Mouse (Mus musculus) frontal cortex, postnatal 25 days (tissue): Measurements from ENCODE around the gene Sugt1.
A peak's percentile ranks its signal among the peaks of the same experiment; 100 is the strongest.

Source experiments
- DNase-seq, 2 experiments: peaks; one replicate each; pipeline ENCODE4 v3.0.0; 2022; ENCODE audit warnings: low spot score in 2 of 2

Gene Sugt1

DNA sequence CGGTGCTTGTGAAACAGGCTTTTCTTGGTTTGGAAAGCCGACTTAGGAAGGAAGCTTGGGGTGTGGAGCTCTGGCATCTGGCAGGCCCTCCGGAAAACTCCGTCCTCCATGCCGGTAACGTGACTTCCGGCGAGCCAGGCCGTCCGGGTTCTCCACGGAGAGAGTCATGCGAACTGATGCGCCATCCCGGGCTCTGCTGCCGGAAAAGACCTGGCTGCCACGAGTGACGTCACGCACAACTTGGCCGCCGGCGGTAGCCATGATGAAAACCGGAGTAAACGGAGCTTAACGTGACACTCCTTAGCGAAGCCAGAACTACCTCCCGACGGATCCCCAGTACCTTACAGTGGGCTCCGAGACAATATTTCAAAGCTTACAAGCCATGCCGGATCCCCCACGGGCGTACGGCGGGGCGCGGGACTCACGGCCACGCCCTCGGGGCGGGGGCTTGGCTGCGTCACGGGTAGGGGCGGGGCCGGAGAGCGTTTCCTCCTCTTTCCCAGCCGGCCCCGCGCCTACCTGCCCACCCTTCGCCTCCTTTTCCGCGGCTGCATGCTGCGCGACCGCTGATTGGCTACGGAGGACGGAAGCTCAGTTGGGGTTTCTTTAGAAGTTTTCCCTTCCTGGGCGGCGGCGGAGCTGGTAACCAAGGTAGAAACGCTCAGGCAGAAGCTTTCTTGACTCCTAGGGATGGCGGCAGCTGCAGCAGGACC, at the start of gene Sugt1:
Sugt1 (plus strand) TSS at position 553 of the 713 bp plus-strand sequence.
- DNase-seq = peak; percentile 93 to 96

DNA sequence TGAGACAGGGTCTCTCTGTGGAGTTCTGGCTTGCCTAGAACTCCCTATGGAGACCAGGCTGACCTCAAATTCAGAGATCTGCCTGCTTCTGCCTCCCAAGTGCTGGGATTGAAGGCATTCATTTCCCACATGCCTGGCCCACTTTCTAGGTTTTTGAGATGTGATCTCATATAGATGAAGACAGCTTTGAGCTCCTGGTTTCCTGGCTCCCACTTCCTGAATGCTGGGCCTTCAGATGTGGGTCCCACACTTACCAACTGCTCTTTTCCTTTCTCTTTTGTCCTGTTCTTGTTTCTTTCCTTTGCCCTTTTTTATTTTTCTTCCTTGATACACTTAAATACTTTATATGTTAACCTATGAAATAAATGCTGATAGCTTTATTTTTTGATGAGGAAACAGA, 49.6 kb upstream of the Sugt1 start:
- DNase-seq = no peak

DNA sequence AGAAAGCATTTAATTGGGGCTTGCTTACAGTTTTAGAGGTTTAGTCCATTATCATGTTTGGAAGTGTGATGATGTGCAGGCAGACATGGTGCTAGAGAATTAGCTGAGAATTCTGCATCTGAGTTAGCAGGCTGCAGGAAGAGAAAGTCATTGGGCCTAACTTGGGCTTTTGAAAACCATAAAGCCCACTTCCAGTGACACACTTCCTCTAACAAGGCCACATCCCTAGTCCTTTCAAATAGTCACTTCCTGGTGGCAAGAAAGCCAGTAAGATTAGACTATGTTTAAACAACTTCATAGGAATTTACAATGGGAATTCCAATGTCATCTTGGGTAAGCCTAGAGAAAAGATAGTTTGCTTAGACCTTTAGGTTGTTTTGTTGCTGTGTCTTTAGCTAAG, 45.9 kb upstream of the Sugt1 start:
- DNase-seq = no peak

DNA sequence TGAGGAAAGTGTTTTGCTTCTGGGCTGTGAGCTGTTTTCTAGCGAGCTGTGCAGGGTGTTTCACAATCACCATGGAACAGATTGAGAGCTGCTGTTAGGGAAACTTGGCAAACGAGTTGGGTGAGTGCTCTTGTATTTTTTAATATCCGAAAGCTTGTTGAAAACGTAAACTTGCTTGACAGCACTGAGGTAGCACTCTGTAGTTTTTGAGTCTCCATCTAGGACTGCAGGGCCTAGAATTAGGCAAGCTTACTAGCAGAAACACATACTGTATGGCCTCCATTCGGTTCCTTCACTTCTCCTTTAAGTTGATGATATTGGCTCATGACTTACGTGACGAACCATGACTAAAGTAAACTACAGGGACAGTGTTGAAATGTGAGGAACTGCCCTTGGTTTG, 38.1 kb upstream of the Sugt1 start:
- DNase-seq = no peak

DNA sequence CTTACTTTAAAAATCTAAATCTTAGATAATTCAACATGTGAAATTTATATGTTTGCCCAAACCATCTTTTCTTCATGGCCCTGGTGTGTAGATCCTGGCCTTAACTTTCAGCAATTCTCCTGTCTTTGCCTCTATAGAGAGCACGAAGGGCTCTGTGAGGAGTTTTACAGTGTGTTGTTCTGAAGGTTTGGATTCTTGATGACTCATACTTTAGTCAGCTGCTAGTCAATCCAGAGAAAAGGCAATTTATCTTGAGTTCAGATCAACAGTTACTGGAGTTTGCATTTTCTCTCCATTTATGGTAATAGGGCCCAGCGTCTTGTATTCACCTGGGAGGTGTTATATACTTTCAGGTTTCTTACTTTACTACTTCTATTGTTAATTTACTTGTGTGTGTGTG, 35.6 kb upstream of the Sugt1 start:
- DNase-seq = no peak

DNA sequence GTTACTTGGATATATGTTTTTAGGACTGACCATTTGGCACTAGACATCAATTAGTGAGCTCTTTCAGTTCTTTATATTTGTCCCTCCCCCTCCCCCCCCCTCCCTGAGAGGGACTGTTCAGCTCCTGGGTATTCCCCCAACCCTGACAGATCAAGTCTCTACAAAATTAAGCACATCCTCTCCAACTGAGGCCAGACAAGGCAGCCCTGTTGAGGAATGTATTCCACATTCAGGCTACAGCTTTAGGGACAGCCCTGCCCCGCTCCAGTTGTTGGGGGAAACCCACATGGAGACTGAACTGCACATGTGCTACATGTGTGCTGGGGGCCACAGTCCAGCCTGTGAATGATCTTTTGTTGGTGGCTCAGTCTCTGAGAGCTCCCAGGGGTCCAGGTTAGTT, 34.6 kb upstream of the Sugt1 start:
- DNase-seq = no peak

DNA sequence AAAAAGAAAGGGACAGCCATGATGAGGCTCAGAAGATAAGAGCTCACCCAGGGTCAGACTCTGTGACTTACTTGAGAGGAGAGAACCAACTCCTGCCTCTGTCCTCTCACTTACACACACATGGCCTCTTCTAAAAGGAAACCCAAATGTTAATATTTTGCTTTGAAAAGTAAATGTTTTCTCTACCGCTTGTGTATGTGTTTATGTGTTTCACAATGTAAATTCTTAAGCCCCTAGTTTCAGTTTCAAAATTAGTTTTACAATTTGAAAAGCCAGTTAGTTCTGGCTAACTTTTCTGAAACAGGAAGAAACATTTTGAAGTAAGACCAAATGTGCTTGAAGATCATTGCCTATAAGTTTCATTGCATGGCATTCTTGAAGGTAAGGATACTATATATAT, 29.7 kb upstream of the Sugt1 start:
- DNase-seq = no peak

DNA sequence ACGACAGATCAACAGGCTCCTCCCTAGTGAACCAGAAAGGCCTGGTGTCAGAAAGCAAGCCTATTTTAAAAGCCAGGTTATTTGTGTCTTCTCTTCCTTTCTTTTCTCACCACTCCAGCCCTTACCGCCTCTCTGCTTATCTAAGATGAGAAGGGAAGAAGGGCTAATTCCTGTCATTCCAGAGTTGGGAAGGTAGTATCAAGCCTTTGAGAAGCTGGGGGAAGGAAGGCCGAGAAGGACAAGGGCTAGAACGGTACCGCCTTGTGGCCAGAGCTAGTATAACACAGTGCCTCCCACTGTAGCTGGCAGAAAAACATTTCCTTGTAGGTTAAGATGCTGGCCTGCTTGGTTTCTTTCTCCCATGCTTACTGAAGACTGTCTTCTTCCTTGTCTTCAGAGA, 24.7 kb upstream of the Sugt1 start:
- DNase-seq = peak in 1 of 2 experiments; percentile 13

DNA sequence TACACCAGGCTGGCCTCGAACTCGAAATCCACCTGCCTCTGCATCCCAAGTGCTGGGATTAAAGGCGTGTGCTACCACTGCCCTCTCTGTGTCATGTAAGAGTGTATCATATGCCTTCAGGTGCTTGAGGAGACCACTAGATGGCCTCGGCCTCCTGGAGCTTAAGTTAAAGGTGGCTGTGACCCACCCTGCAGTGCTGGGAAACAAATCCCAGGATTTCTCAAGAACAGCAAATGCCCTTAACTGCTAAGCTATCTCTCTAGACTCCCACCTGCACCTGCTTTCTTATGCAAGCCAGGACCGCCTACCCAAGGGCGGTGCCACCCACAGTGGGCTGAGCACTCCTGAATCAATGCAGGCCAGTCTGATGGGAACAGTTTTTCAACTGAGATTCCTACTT, 22.7 kb upstream of the Sugt1 start:
- DNase-seq = no peak

DNA sequence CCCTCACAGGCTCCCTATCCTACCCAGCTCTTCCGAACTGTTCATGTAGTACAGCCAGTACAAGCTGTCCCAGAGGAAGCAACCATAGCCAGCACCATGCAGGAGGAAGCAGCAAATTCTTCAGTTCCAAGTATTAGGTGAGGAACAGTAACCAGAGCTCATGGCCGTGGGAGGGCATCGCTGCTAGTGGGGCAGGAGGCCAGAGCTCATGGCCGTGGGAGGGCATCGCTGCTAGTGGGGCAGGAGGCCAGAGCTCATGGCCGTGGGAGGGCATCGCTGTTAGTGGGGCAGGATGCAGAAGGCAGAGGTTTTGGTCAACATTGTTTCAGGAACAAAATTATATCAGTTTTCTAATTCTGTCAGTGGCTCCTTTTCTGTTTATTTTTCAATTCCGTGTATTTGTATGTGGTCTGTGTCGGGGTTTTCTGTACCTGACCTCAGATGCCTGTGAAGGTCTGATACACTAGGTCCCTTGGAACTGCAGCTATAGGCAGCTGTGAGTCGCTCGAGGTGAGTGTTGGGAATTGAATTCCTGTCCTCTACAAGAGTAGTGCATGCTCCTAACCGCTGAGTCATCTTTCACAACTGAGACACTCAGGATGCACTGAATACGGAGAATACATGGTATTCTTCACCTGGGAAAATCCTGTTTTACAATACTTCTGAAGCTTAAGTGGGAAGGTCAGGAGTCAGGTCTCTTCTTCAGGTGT, 13.9 kb upstream of the Sugt1 start:
- no peak for DNase-seq

DNA sequence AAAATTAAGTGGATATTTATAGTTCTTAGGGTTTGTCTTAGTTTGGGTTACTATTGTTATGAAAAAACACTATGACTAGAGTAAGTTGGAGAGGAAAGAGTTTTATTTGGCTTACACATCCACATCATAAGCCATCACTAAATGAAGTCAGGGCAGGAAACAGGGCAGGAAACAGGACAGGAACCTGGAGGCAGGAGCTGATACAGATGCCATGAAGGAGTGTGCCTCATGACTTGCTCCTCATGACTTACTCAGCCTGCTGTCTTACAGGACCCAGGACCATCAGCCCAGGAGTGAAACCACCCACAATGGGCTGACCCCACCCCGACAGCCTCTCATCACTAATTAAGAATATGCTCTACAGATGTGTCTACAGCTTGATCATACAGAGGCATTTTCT, 13.1 kb upstream of the Sugt1 start:
- DNase-seq = no peak

DNA sequence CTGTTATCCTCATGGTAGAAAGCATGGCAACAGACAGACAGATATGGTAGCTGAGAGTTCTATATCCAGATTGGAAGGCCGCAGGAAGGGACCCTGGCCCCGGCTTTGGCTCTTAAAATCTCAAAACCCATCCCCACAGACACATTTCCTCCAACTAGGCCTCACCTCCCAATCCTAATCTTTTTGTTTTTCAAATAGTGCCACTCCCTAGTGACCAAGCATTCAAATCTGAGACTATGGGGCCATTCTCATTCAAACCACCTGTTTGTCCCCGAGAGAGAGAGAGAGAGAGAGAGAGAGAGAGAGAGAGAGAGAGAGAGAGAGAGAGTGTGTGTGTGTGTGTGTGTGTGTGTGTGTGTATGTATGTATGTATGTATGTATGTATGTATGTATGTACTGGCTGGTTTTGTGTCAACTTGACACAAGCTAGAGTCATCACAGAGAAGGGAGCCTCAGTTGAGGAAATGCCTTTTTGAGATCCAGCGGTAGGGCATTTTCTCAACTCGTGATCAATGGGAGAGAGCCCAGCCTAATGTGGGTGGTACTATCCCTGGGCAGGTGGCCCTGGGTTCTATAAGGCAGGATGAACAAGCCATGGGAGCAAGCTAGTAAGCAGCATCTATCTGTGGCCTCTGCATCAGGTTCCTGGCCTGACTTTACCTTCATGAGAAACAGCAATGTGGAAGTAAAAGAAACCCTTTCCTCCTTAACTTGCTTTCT, 3.8 kb upstream of the Sugt1 start:
- no peak for DNase-seq

DNA sequence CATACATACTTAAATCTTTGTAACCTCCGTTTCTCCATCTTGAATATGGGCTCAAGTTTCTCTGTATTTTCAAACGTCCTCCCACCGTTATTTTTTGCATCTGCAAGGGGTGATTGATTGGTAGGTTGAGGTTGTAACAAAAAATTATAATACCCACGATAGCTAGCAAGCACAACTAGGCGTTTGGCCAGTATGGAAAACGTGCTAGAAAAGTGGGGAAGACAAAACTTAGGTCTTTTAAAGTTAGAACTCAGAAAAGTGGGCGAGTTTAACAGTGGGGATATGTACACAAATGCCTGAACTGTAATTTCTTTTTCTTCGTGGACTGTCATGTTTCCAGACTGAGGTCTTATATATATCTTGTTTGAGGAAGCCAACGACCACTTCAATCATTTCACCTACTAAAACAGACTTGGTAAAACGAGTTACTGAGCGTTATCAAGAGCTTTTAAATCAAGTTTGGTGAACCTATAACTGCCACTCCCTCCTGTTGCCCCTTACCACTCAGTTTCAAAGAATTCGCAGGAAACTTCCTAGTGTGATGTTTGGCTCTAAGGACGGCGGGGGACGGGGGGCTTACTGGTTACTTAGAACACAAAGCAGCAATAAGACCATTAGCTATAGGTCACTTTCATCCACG, 872 bp upstream of the Sugt1 start:
- no peak for DNase-seq

DNA sequence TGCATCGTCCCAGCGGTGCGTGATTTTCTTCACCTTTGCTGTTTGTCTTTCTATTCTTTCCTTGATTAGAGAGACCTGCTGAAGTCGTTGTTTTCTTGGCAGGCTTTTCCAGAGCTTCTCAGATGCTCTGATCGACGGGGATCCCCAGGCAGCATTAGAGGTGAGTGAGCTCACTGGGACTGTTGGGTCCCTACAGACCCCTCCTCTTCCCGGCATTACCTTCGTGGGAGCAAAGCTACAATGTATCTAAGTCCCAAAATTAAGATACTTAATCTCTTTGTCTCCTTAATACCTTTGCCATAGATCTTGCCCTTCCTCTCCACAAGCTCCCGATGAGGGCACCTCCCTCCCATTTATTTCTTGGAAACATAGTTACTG, 350 bp downstream of the Sugt1 start:
- no peak for DNase-seq

DNA sequence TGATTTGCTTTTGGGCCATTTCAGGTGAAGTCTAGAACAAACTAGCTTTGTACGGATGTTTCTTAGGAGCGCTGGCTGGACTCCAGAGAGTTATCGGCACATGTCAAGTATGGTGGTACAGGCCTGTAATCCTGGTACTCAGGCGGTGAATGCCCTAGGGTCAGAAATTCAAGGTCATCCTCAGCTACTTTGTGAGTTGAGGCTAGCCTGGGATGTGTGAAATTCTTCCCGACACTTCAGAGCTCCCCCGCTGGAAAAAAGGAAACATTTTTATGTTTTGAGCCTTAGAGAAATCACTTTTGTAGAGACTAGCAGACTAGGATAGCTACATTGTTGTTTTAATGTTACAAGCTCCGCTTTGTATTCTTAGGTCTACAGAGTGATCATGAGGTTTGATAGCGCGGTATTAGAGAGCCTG, 1.1 kb downstream of the Sugt1 start:
- no peak for DNase-seq

DNA sequence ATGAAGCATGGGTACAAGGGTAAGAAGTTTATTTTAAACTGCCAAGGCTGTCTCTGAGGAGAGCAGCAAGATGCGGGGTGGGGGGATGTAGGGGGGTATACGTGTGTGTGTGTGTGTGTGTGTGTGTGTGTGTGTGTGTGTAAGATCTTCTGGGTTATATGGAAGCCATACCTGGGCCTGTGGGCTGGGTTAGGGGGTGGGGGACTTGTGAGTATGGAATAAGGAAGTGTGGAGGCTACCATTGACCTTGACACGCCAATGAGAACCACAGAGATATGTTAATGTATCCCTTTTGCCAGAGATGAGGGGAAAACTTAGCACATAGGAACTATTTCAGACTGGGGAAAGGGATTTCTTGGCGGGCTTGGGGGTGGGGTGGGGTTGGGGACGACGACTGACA, 1.9 kb downstream of the Sugt1 start:
- no peak for DNase-seq

DNA sequence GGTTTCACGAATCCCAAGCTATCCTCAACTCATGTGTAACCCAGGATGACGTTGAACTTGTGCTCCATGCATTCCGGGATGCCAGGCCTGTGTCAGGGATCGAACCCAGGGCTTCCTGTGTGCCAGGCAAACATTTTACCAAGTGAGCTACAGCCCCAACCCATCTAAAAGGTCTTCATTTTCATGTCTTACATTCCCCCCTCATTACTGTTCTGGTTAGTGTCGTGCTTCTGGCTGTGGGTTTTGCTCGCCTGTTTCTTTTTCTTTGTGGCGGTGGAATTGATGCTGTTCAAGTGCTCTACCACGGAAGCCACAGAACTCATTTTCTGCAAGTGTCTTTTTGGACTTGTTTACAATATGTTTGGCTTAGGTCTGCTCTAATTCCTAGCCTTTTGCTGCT, 3.4 kb downstream of the Sugt1 start:
- no peak for DNase-seq

DNA sequence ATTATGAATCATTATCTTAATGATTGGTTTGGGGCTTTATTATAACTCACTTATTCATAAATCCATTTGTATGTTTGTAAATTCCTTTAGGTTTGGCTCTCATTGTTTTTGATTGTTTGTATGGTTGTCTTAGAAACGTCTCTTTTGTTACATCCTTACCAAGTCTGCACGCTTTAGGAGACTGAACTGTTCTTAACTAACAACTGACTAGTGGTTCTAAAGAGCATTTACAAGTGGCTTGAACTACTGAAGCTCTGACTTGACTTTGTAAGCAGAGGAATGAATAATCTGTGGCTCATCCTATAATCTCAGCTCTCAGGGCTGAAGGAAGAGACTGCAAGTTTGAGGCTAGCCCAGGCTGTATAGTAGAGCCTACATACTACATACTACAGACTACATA, 4.1 kb downstream of the Sugt1 start:
- no peak for DNase-seq

DNA sequence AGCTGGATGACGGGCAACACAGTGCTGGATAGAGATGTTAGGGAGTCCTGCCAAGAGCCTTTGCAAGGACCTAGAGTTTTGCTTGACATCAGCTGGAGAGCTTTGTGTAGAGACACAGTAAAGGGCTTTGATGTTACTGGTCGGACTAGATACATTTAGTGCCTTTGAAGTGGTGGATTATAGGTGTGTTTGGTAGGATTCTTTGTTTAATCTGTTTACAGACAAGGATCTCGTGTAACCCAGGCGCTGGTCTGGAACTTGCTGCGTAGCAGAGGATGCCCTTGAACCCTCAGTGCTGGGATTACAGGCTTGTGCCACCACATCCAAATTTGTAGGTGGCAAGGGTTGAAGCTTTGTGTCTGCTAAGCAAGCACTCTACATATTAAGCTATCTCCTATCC, 6.6 kb downstream of the Sugt1 start:
- DNase-seq = no peak

DNA sequence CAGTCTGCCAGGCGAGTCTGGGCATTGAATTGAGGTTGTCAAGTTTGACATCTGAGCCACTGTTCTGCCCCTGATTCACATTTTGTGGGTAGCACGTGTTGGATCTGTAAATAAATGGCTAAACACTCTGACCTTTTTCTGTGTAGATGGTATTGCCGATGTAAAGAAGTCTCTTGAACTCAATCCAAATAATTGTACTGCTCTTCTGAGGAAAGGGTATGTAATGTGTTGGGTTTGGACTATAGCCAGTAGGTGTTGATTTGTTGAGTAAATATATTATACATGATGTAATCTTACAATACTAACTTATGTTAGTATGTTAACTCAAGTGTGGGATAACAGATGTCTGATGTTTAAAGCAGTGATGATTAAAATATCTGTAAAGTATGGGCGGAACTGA, 9.1 kb downstream of the Sugt1 start:
- DNase-seq = no peak

DNA sequence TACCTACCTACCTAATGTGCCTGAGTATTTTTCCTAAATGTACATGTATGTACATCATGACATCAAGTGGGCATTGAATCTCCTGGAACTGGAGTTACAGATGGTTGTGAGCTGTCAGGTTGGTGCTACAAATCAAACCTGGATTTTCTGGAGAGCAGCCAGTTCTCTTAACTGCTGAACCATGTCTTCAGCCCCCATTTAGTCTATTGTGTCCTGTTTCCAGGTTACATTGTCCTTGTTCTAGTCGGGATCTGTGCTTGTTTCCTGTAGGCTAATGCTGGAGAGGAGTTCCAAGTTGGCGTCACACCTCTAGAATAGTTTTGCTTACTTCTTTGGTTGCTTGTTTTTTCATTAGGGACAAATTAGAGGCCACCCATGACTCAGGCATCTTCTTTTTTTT, 18.4 kb downstream of the Sugt1 start:
- no peak for DNase-seq

DNA sequence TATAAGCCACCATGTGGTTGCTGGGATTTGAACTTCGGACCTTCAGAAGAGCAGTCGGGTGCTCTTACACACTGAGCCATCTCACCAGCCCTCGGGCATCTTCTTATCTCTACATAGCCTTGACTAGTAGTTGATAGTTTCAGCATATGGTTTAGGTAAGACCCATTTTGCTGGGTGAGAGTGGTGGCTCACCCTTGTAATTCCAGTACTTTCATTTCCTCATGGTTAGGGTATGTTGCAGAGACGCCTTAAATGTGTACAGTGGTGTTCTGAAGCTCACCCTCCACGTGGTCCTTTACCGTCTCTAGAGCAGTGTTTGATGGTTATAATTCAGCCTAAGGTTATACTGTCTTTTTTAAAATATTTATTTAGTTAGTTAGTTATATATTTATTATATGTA, 18.9 kb downstream of the Sugt1 start:
- DNase-seq = no peak

DNA sequence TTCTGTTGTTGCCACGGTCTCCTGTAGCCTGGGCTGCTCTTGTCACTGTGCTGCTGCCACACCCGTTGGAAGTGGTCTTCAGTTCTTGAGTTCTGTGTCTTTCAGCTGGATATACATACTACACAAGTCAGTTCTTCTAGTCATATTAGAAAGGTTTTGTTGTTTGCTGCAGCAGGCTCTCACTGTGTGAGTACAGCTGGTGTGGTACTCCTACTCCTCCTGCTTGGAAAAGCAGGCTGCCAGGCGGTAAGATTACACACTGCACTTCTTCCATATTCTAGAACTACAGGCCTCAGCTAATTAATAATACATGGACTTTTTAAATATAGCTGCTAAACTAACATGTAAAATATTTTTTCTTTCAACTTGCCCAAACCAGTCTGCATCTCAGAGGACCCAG, 19.4 kb downstream of the Sugt1 start:
- DNase-seq = no peak
